Mouse (Mus musculus): Measurements from ENCODE around the gene Jak1.
A peak's percentile ranks its signal among the peaks of the same experiment; 100 is the strongest.
"Not testable (repeated sequence)": the region's sequence is repeated elsewhere in the genome, so short reads cannot be mapped to it uniquely, and the experiment has no call there.

The Jak1 gene

DNA sequence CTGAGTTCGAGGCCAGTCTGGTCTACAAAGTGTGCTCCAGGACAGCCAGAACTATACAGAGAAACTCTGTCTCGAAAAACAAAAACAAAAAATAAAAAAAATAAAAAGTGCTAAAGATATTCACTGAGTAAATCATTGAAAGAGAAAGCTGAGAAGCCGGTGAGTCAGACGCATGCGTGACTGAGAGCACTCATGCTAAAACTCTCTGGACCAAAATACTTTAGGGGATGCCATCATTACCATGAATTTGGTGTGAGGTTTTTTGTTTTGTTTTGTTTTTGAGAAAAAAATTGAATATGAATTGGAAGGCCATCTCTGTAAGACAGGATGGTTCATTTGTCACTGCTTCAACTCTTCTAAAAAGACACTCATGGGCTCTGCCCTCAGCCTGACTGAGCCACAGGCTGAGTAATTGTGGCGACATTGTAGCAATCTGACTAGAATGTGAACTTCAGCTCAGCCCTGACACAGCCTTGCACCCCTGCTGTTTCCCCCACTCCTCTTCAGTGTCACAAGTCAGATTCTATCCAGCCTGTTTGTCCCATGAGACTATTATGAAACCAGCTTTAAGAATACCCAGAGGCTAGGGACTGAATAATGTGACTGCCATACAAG is 11.5 kb upstream of the Jak1 start:
- no peak for DNase-seq (ENCODE audit: low spot score in 2 of 2)

DNA sequence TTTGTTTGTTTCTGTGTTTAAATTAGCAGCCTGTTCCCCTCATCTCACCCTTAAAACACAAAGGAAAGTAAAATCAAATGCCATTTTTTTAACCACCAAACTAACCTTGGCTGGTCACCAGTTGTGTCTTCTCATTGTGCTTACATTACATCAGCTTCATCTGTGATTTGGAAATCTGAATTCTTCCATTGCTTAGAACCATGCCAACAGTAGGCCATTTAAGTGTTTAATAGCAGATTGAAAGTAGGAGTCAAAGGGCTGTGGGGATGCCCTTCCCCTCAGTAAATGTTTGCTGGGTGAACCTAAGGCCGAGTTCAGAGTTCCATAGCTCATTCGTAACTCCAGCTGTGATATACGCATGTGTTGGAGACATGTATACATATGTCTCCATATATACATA is 10.8 kb upstream of the Jak1 start:
- DNase-seq (ENCODE audit: low spot score in 2 of 2), result no peak

DNA sequence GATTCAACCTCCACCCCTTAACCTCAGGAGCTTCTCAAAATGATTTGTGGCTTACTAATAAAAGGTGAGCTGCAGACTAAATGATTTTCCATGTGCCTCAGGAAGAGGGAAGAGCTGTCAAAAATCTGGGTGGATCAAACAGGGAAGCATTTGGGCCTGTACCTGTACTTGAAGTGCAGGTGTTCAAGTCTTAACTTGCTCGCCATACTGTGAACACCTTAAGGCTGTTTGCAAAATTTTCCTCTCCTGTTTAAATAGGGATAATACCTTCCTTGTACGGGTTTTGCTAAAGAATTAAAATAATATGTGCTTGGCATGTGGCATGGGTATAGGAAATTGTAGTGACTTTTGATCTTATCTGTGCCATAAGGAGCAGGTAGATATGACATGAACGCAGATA is 5.7 kb upstream of the Jak1 start:
- DNase-seq (ENCODE audit: low spot score in 2 of 2), result no peak

DNA sequence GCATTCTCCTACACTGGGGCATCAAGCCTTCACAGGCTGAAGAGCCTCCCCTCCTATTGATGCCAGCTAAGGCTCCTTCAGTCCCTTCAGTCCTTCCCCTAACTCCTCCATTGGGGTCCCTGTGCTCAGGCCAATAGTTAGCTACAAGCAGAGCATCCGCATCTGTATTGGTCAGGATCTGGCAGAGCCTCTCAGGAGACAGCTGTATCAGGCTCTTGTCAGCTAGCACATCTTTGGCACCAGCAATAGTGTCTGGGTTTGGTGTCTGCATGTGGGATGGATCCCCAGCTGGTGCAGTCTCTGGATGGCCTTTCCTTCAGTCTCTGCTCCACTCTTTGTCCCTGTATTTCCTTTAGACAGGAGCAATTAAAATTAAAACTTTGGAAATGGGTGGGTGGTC is 3.4 kb upstream of the Jak1 start:
- DNase-seq (ENCODE audit: low spot score in 2 of 2), result not testable (repeated sequence)

DNA sequence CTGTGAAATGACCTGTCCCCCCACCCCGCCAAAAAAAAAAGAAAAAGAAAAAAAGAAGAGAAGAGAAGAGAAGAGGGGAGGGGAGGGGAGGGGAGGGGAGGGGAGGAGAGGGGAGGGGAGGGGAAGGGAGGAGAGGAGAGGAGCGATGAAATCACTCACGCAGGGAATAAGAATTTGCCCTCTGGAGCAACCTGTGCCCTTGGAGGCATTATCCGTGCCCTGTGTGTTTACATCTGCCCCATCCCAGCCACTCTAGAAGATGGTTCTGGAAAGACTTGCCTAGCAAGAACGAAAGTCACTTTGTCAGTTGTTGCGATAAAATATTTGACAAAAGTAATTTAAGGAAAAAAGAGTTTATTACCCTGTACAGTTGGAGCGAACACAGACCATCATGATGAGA is 441 bp upstream of the Jak1 start:
- no peak for DNase-seq (ENCODE audit: low spot score in 2 of 2)

DNA sequence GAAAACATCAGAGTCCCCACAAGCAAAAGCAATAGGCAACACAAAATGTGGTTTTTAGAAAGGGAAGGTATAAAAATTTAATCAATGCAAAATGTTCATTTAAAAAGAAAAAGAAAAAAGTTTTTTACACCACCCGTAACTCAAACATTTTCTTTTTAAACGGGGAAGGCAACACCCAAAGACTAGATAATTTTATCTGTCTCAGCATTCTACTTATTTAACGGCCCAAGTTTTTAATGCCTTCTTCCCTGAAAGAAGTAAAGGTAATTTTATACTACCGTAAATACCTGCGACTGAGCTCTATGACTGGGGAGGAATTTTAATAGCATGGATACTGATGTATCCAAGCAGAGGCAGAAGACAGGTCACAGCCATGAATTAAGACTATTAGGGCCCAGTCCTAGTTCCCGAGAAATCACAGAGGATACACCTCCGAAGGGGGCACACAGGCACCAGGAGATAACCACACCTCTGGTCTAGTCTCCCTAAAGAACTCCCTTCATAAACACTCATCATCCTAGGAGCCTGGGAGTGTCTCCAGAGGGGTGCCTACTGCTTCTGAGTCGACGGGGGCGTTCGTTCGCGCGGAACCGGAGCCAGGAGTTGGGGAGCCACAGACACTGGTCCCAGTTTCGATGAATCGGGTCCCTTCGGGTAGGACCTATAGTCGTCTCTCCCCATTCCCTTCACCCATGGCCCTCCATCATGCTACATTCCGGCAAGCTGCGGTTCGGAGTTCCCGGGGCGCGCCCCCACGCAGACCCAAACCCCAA is 928 bp downstream of the Jak1 start:
- DNase-seq (ENCODE audit: low spot score in 2 of 2), result peak in 1 of 2 experiments; percentile 45

DNA sequence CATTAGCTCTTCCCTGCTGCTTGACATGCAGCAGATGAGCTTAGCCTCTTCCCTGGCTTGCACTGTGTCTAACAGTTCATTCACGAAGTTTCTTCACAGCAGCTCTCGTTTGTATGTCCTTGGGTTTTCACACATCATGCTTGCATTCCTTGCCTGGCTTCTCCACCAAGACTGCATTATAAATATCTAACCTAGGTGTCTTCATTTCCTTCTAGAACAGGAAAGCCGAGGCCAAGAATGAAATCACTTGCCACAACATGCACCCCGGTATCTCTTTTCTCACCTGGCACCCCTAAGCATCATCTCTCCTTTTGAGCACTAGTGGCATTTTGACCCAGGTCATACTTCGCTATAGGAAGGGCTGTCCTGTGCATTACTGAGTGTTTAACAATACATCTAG is 3.5 kb downstream of the Jak1 start:
- DNase-seq (ENCODE audit: low spot score in 2 of 2), result no peak

DNA sequence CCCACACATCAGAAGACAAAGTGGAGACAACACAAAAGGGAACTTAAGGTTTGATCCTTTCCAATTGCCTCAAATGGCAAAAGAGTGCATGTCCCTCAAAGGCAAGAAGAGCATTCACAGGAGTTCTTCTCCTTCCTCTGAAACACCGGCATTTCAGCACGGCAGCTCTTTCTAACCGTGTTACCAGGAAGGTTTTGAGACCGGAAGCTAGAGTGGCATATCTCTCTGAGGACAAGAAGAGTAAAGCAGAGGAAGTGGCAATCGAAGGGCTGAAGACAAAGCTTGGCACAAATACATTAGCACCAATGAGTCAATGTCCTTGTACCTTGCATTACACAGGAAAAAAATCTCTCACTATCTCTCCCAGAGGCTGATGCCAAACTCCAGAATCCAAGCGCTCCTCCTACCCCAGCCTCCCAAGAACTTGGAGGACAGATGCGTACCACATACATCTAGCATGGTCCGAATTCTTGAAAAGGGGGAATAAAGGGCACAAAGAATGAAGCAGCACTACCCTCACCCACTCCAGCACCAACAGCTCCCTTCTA is 4.3 kb downstream of the Jak1 start:
- no peak for DNase-seq (ENCODE audit: low spot score in 2 of 2)

DNA sequence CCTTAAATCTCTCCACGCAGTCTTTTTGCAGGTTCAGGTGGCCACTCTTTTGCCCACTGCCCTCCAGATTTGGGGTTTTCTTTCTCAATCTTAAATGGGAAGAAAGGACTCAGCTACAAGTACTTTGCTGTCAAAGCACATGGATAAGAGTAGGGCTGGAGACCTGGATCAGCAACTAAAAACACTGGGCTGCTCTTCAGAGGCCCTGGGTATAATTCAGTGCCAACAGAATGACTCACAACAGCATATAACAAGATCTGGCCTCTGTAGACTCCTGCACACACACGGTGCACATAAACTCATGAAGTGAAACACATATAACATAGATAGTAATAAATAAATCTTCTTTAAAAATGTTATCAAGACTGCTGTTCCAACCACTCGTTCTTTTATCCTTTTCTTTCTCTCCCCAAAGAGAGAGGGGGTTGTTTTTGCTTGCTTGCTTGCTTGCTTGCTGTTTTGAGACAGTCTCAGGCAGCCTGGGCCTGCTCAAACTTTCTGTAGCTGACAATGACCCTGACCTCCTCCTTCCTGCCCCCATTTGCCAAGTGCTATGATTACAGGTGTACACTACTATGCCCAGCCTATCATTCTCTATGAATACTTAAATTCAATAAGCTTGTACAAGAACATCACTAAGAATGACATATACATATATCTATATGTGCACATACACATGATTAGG is 8.4 kb downstream of the Jak1 start:
- DNase-seq (ENCODE audit: low spot score in 2 of 2), result no peak

DNA sequence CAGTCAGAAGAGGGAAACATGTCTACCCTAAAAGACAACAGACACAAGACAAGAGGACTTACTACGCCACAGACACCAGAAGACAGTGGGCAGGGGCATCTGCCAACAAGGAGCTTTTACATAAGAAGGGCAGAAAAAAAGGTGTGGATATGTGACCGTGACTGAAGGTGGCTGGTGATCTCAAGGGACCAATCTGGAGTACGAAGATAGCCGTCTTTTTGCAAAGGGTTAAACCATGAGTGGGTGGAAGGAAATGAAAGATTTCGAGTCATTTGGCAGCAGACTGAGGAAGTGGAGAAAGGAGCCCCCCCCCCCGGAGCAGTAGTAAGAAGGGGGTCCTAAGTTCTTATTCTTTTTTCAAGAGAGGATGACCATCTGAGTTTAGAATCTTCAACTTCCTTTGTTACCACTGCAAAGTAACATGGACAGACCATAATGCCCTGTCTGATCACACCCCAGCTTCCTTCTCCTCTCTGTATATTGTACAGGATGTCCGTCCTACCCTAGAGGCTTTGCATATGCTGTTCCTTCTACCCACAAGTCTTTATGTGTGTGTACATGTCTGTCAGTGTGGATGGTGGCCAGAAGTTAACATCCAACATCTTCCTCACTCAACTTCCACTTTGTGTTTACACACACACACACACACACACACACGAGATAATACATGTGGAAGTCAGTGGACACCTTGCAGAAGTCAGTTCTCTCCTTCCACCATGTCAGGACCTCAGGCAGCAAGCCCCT is 10.3 kb downstream of the Jak1 start:
- DNase-seq (ENCODE audit: low spot score in 2 of 2), result peak in 1 of 2 experiments; percentile 25

DNA sequence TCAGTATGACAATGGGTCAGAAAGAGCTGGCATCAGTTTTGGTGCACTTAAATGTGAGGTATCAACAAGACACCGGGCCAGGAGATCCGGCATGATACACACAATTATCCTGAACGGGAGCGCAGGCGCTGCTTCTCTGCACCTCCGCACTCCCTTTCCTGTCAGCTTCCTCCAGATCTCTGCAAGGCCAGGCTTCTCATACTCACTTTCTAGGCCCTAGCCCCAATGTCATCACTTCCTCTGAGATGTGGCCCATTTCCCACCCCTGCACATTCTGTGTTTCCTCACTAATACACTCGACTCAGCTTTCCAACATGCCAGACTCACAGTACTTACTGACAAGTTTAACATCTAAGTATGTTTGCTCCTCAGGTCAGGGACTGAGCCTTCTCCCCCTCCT is 11.1 kb downstream of the Jak1 start:
- DNase-seq (ENCODE audit: low spot score in 2 of 2), result peak in 1 of 2 experiments; percentile 34

DNA sequence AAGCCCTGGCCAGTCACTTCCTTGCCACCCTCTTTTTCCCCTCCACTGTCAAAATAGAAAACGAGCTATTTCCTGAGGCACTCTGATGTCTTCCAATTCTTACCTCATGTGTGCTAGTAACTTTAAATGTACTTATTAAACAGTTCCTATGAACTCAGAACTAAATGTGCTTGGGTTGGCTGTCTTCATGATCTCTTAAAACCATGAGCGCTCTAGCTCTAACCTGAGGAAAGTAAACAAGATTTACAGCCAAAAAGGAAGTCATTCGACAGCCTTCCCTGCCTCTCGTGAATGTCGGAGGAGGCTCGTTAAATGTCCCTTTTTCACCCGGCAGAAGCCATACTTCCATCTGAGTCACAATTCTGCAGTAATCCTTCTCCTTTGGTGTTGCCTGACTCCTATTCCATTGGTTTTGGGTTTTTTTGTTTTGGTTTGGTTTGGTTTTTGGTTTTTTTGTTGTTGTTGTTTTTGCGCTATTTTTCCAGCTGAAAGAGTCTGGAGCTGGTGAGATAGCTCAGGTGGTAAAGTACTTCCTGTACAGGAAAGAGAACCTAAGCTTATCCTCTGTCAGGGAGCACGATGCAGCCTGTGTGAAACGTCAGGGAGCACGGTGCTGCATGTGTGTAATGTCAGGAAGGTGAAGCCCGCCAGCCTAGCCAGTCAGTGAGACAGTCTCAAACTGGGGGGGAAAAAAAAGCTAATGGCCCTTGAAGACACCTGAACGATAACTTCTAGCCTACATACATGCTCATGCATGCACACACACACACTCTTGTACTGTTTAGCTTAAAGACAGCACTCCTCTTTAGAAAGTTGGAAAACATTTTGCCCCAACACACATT is 12.1 kb downstream of the Jak1 start:
- DNase-seq (ENCODE audit: low spot score in 2 of 2), result no peak

DNA sequence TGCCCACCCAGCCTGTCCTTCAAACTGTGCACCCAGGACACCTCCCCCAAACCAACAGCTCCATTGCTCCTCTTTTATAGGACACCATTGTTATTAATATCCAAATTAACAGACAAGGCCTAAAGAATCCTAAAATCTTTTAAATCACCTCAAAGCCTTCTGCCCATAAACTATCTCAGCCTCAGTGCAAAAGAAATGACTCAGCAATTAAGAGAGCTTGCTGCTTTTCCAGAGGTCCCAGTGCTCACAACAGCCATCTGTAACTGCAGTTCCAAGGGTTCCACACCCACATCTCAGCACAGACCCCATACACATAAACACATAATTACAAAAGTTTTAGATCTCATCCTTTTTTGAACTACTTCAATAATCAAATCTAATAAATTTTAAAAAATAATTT is 13.1 kb downstream of the Jak1 start:
- DNase-seq (ENCODE audit: low spot score in 2 of 2), result no peak

DNA sequence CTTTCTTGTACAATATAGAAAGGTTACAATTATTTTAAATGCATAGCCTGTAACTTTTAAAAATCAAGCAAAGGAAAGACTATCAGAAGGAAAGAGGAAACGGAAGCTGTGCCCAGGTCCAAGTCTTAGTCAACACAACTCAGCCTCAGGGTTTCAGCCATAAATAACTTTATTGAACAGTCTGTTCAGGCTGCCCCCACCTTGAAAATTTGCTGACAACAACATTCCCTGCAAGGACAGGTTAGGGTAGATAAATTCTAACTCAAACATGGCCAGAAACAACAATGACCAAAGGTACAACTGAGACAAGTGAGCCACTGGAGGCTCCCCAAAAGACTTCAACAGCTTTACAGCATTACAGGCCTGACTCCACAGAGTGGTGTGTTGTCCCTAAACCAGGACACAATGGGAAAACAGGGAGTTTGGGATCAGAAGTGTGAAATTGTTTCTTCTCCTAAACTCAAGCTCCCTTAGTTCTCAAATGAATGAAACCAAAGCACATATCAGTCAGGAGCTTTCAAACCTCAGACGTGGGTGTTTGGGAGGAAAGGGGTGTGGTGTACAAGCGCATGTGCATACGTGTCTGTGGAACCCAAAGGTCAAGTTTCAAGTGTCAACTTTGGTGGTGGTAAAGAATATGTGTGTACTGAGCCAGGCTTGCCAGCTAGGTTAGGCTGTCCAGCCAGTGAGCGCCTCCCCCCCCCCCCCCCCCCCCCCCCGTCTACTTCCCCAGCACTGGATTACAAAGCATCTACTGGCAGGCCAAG is 14.9 kb downstream of the Jak1 start:
- DNase-seq (ENCODE audit: low spot score in 2 of 2), result no peak

DNA sequence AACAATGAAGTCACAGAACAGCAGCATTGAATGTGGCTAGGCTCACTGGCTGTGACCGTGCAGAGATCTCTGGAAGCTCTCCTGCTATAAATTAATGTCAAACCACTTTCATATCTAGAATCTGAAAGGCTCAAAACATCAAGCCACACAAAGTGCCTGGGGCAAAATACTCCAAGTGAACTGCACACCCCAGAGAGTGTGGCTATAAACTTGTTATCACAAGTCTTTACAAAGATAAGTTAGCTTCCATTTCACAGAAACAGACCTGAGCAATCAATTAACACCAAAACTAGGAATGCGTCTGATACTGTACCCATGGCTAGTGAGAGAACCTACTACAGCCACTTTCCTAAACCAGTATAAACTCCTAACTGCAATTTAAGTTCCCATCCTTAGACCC is 17.7 kb downstream of the Jak1 start:
- DNase-seq (ENCODE audit: low spot score in 2 of 2), result no peak

DNA sequence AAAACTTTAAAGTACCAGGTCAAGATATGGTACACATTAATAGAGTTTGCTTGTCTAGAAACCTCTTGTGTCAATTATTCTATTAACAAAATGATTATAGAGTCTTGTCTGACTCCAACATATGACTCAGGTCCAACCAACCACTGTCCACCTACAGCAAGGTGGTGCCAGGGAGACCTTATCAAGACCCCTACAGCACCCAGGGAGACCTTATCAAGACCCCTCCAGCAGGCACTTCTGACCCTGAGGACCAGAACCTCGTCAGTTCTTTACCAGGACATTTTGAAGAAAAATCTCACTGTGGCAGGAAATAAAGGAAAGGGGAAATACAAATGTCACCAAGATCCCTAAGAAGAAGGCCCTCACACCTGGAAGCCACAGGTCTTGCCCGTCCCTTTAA is 18.5 kb downstream of the Jak1 start:
- no peak for DNase-seq (ENCODE audit: low spot score in 2 of 2)

DNA sequence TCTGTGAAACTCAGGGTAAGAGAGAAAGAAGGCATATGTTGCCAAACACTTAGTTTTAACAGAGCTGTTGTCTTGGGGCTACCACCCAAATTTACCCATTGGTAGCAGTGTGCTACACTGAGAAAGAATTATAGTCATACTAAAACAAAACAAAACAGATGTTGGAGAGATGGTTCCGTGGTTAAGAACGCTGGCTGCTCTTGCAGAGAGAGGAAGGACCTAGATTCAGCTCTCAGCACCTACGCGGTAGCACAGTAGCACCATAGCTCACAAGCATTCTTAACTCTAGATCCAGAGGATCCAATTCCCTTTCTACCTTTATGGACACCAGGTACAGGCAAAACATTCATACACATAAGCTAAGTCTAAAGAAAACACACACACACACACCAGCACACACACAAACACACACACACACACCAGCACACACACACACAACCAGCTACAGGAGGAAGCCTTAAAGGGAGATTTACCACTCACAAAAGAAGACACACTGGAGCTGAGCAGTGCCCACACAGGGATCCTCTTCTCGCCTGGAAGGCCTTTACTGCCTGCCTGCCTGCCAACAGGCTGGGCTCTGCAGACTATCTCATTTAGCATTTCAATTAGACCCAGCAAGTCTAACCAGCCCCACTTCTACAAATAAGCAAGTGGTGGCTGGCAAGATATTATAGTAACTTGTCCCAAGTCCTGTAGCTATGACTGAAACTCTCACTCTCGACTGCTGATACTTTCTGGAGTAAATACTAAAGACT is 20.6 kb downstream of the Jak1 start:
- no peak for DNase-seq (ENCODE audit: low spot score in 2 of 2)

DNA sequence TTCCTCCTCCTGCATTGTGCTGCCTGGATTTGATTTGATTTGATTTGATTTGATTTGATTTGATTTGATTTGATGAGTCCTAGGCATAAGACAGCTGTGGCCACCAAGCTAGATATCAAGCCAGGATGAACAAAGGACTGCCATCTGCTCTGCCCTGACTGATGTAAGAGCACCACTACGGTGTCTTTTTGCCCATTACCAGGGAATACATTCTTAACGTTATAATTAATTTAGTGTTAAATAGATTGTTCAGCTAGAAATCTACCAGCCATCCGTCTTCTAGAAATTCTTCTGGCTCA is 24.3 kb downstream of the Jak1 start:
- DNase-seq (ENCODE audit: low spot score in 2 of 2), result no peak

DNA sequence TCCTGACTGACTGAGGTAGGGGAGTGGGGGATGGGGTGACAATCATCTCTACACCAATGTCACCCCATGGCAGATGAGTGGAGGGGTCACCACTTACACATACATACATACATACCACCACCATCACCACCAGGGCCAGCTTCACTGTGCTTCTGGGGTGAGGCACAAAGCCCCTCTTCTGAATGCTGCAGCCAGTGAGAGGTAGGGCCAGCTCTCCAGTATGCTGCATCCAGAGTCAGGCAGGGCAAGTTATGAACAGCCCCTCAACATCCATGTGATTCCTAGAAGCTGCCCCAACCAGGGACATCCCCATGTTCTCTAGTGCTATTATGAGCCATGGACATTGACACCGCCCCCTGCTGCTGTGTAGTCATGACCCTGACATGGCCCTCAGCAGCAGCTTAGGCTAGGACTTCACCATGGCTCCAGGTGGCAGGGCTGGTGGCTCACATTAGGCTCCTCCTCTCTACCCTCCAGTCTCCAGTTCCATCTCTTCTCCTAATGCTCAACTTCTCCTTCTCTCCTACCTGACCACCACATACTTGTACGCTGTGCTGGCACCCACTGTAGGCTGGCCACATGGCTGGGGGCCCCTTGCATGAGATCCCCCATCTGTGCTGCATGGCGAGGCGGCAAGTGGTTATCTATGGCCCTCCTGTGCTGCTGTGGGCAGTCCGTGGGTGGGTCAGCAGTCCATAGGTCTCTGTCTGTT is 24.8 kb downstream of the Jak1 start:
- no peak for DNase-seq (ENCODE audit: low spot score in 2 of 2)

All from spleen, postnatal 10 days (tissue).